Mouse (Mus musculus): ENCODE measurements around the gene Cdan1. TPM values are rescaled to one million over a fixed set of nuclear protein-coding genes. Genes with fewer than 3 reads are reported as not detected.
A peak's percentile ranks its signal among the peaks of the same experiment; 100 is the strongest.

Gene Cdan1
- polyA plus RNA-seq (2012; rRNA removed): 26.8 and 31.6 TPM in 2 replicates

GRCm38 (mm10) chr2:120849449-120850423, at the start of gene Cdan1:
TSS of gene Cdan1 (minus strand) at chr2:120850128.
- DNase-seq (ENCODE audit: extremely low spot score in 1 of 2, low spot score in 1 of 2): peak; percentile 20 to 42

- DNase-seq (ENCODE audit: extremely low spot score in 1 of 2, low spot score in 1 of 2): no peak
Measured at GRCm38 (mm10) chr2:120896361-120896760, 46.4 kb upstream of the Cdan1 start.

GRCm38 (mm10) chr2:120887601-120888000, 37.7 kb upstream of the Cdan1 start:
- DNase-seq (ENCODE audit: extremely low spot score in 1 of 2, low spot score in 1 of 2): no peak

- DNase-seq (ENCODE audit: extremely low spot score in 1 of 2, low spot score in 1 of 2): peak in 1 of 2 experiments; percentile 31
Measured at GRCm38 (mm10) chr2:120873192-120873591, 23.3 kb upstream of the Cdan1 start.

GRCm38 (mm10) chr2:120871447-120872336, 21.8 kb upstream of the Cdan1 start:
- DNase-seq (ENCODE audit: extremely low spot score in 1 of 2, low spot score in 1 of 2): peak in 1 of 2 experiments; percentile 51

- DNase-seq (ENCODE audit: extremely low spot score in 1 of 2, low spot score in 1 of 2): peak; percentile 29 to 80
Measured at GRCm38 (mm10) chr2:120867336-120867735, 17.4 kb upstream of the Cdan1 start.

GRCm38 (mm10) chr2:120866561-120866960, 16.6 kb upstream of the Cdan1 start:
- DNase-seq (ENCODE audit: extremely low spot score in 1 of 2, low spot score in 1 of 2): peak in 1 of 2 experiments; percentile 46

GRCm38 (mm10) chr2:120863389-120863788, 13.5 kb upstream of the Cdan1 start:
- DNase-seq (ENCODE audit: extremely low spot score in 1 of 2, low spot score in 1 of 2): no peak

GRCm38 (mm10) chr2:120860699-120861098, 10.8 kb upstream of the Cdan1 start:
- no peak for DNase-seq (ENCODE audit: extremely low spot score in 1 of 2, low spot score in 1 of 2)

- DNase-seq (ENCODE audit: extremely low spot score in 1 of 2, low spot score in 1 of 2): no peak
Measured at GRCm38 (mm10) chr2:120858131-120858530, 8.2 kb upstream of the Cdan1 start.

GRCm38 (mm10) chr2:120853151-120853550, 3.2 kb upstream of the Cdan1 start:
- DNase-seq (ENCODE audit: extremely low spot score in 1 of 2, low spot score in 1 of 2): no peak

GRCm38 (mm10) chr2:120852626-120853025, 2.7 kb upstream of the Cdan1 start:
- DNase-seq (ENCODE audit: extremely low spot score in 1 of 2, low spot score in 1 of 2): no peak

GRCm38 (mm10) chr2:120850424-120851082, 625 bp upstream of the Cdan1 start, which contains the start of gene Ttbk2:
TSS of gene Ttbk2 (minus strand) at chr2:120850604.
- peak; percentile 95 to 99 for DNase-seq (ENCODE audit: extremely low spot score in 1 of 2, low spot score in 1 of 2)

GRCm38 (mm10) chr2:120845280-120845679, 4.6 kb downstream of the Cdan1 start:
- DNase-seq (ENCODE audit: extremely low spot score in 1 of 2, low spot score in 1 of 2): no peak

GRCm38 (mm10) chr2:120843990-120844389, 5.9 kb downstream of the Cdan1 start:
- no peak for DNase-seq (ENCODE audit: extremely low spot score in 1 of 2, low spot score in 1 of 2)

GRCm38 (mm10) chr2:120841211-120841610, 8.7 kb downstream of the Cdan1 start:
- no peak for DNase-seq (ENCODE audit: extremely low spot score in 1 of 2, low spot score in 1 of 2)

GRCm38 (mm10) chr2:120835167-120835566, 14.8 kb downstream of the Cdan1 start:
- DNase-seq (ENCODE audit: extremely low spot score in 1 of 2, low spot score in 1 of 2): no peak

GRCm38 (mm10) chr2:120826936-120827638, 22.8 kb downstream of the Cdan1 start:
- no peak for DNase-seq (ENCODE audit: extremely low spot score in 1 of 2, low spot score in 1 of 2)

- peak; percentile 46 to 63 for DNase-seq (ENCODE audit: extremely low spot score in 1 of 2, low spot score in 1 of 2)
Measured at GRCm38 (mm10) chr2:120770265-120770935, 79.5 kb downstream of the Cdan1 start.
